Mouse (Mus musculus) midbrain, embryonic 15.5 days (tissue): ENCODE data around the gene Hibadh. TPM values are rescaled to one million over a fixed set of nuclear protein-coding genes. Genes with fewer than 3 reads are reported as not detected.
A peak's percentile ranks its signal among the peaks of the same experiment; 100 is the strongest.
"Not testable (repeated sequence)": the region's sequence is repeated elsewhere in the genome, so short reads cannot be mapped to it uniquely, and the experiment has no call there.

ENCODE experiments used
- ATAC-seq: fragments of 200-750 bp; cut with Nextera tagmentation; replicated peaks from 2 replicates; pipeline ENCODE4 v1.8.0; 2017; ENCODE audit warnings: moderate TSS enrichment
- H3K27ac ChIP-seq: fragments of 300-500 bp; sonication (generic); 2 replicates; pipeline ENCODE4 v1.5.1; 2015; ENCODE audit warnings: mild to moderate bottlenecking, inconsistent platforms
- H3K27me3 ChIP-seq: fragments of 300-500 bp; sonication (generic); replicated peaks from 2 replicates; pipeline ENCODE4 v1.6.1; 2015; ENCODE audit warnings: inconsistent platforms
- H3K36me3 ChIP-seq: fragments of 300-500 bp; sonication (generic); replicated peaks from 2 replicates; pipeline ENCODE4 v1.6.1; 2015; ENCODE audit warnings: inconsistent platforms
- H3K4me1 ChIP-seq: fragments of 300-500 bp; sonication (generic); 2 replicates; pipeline ENCODE4 v1.6.1; 2015; ENCODE audit warnings: inconsistent platforms
- H3K4me2 ChIP-seq: fragments of 300-500 bp; sonication (generic); 2 replicates; pipeline ENCODE4 v1.6.1; 2015; ENCODE audit warnings: inconsistent platforms, mild to moderate bottlenecking, moderate library complexity
- H3K4me3 ChIP-seq: fragments of 300-500 bp; sonication (generic); 2 replicates; pipeline ENCODE4 v1.5.1; 2015; ENCODE audit warnings: mild to moderate bottlenecking, inconsistent platforms
- H3K9ac ChIP-seq: fragments of 300-500 bp; sonication (generic); 2 replicates; pipeline ENCODE4 v1.6.1; 2015; ENCODE audit warnings: mild to moderate bottlenecking, inconsistent platforms
- H3K9me3 ChIP-seq: fragments of 300-500 bp; sonication (generic); 2 replicates; pipeline ENCODE4 v1.6.1; 2016; ENCODE audit warnings: inconsistent platforms
- WGBS: fragments of 180-500 bp; shearing (Covaris S2); methylation state at CpG from one replicate; pipeline ENCODE4 v1.1.7; 2015; ENCODE audit warnings: mixed read lengths; 5-methylcytosine and 5-hydroxymethylcytosine counted together
- polyA plus RNA-seq: library from polyadenylated mRNA; unstranded; fragments of >200 nt; fragmentation: Nextera tagmentation; extraction: Ambion mirVana; gene quantifications from 2 replicates; pipeline ENCODE4 v1.2.1, GENCODE M21; 2015

Gene Hibadh
- polyA plus RNA-seq, 1 experiment from 2014 or later, result 59.0 TPM

DNA sequence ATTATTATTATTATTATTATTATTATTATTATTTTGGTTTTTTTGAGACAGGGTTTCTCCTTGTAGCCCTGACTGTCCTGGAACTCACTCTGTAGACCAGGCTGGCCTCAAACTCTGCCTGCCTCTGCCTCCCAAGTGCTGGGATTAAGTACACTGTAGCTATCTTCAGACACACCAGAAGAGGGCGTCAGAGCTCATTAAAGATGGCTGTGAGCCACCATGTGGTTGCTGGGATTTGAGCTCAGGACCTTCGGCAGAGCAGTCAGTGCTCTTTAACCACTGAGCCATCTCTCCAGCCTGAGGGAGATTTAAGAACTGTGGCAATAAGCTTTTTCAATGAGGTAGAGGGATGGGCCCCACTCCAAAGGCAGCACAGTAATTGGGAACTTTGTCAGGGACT, 29.7 kb upstream of the Hibadh start:
- WGBS, result 37% methylated on average over 2 of the region's 2 CpGs
- not testable (repeated sequence) for H3K4me3 ChIP-seq

GRCm38 (mm10) chr6:52667641-52668040, 27.5 kb upstream of the Hibadh start:
- no peak overlapping the region for H3K4me3 ChIP-seq
- H3K9me3 ChIP-seq, result no peaks in the 10 kb centered on the region
- ATAC-seq, result no peak
- no peak overlapping the region for H3K4me2 ChIP-seq
- H3K36me3 ChIP-seq, result no peaks in the 10 kb centered on the region
- H3K27ac ChIP-seq, result no peak overlapping the region
- no peaks in the 10 kb centered on the region for H3K27me3 ChIP-seq
- WGBS, result 73% methylated on average over 3 of the region's 3 CpGs
- H3K9ac ChIP-seq, result no peak overlapping the region
- no peaks in the 10 kb centered on the region for H3K4me1 ChIP-seq

More for the DNA sequence above, 29.7 kb upstream of the Hibadh start:
- not testable (repeated sequence) for H3K9ac ChIP-seq, ATAC-seq, H3K4me1 ChIP-seq, H3K4me2 ChIP-seq, H3K36me3 ChIP-seq, H3K27me3 ChIP-seq, H3K9me3 ChIP-seq, H3K27ac ChIP-seq

DNA sequence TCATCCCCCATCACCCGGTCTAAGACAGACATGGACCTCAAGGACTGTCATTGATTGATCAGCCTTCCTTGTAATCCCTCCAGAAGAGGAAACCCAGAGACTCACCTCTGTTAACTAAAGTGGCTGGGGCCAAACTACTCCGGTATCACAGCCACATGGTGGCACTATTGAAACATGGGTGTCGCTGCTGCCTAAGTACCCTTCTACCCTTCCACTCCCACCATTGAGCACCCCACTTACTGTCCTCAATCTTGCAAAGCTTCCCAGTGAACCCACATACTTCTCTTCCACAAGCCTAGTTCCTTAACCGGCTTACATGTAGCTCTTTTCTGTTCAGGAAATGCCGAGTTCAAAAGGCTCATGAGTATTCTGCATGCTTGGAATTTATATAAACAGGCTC, 22.8 kb upstream of the Hibadh start:
- H3K4me2 ChIP-seq, result no peak overlapping the region
- no peak overlapping the region for H3K27ac ChIP-seq
- no peaks in the 10 kb centered on the region for H3K9me3 ChIP-seq
- H3K4me1 ChIP-seq, result no peaks in the 10 kb centered on the region
- no peaks in the 10 kb centered on the region for H3K36me3 ChIP-seq
- no peak for ATAC-seq
- 60% methylated on average over 5 of the region's 5 CpGs for WGBS
- no peaks in the 10 kb centered on the region for H3K27me3 ChIP-seq
- no peak overlapping the region for H3K9ac ChIP-seq
- H3K4me3 ChIP-seq, result no peak overlapping the region

DNA sequence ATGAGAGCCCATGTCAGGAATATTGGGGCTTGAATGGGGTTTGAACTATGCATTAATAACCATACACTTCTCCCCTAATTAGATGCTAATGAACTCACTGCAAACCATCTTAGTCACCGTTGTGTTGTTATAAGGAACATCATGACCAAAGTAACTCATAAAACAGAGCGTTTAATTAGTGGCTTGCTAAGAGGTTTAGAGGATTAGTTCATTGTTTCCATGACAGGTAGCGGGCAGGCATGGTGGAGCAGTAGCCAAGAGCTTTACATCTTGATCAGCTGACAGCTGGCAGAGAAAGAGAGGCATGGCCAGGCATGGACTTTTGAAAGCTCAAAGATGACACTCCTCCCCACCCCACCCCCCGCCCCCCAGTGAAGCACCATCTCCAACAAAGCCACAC, 15.1 kb upstream of the Hibadh start:
- no peak overlapping the region for H3K27ac ChIP-seq
- H3K27me3 ChIP-seq, result no peaks in the 10 kb centered on the region
- no peak overlapping the region for H3K9ac ChIP-seq
- H3K4me1 ChIP-seq, result no peaks in the 10 kb centered on the region
- no peak overlapping the region for H3K4me3 ChIP-seq
- H3K9me3 ChIP-seq, result no peaks in the 10 kb centered on the region
- WGBS, result 40% methylated on average over 4 of the region's 4 CpGs
- no peak for ATAC-seq
- no peaks in the 10 kb centered on the region for H3K36me3 ChIP-seq
- H3K4me2 ChIP-seq, result no peak overlapping the region

DNA sequence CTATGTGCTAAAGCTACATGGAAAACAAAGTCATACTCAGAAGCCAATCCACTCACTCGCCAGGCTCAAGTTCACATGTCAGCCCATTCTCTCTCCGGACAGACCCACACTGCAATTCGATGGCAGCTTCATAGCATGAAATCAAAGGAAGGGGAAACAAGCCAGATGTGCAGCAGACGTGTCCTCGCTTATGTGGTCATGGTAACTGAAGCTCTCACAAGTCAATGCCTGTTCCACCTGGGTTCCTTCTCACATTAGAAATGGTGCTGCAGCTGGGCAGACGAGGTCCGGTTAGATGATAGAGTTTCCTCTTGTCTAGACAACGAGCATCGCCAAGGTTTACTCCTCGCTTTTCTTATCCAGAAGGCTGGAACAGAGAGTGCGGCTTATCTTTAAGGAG, 8.6 kb upstream of the Hibadh start:
- ATAC-seq, result no peak
- no peaks in the 10 kb centered on the region for H3K27me3 ChIP-seq
- no peaks in the 10 kb centered on the region for H3K36me3 ChIP-seq
- H3K4me3 ChIP-seq, result no peak overlapping the region
- no peak overlapping the region for H3K4me2 ChIP-seq
- no peaks in the 10 kb centered on the region for H3K4me1 ChIP-seq
- WGBS, result 83% methylated on average over 11 of the region's 11 CpGs
- H3K27ac ChIP-seq, result no peak overlapping the region
- H3K9ac ChIP-seq, result no peak overlapping the region
- no peaks in the 10 kb centered on the region for H3K9me3 ChIP-seq

GRCm38 (mm10) chr6:52648031-52648430, 7.8 kb upstream of the Hibadh start:
- Histone ChIP-seq H3K4me3 (no peak overlapping the region), H3K9ac (no peak overlapping the region), H3K4me2 (no peak overlapping the region), H3K27me3 (no peaks in the 10 kb centered on the region), H3K27ac (no peak overlapping the region), H3K4me1 (no peaks in the 10 kb centered on the region), H3K9me3 (no peaks in the 10 kb centered on the region), H3K36me3 (no peaks in the 10 kb centered on the region)
- WGBS, result 89% methylated on average over 6 of the region's 6 CpGs
- ATAC-seq, result no peak

DNA sequence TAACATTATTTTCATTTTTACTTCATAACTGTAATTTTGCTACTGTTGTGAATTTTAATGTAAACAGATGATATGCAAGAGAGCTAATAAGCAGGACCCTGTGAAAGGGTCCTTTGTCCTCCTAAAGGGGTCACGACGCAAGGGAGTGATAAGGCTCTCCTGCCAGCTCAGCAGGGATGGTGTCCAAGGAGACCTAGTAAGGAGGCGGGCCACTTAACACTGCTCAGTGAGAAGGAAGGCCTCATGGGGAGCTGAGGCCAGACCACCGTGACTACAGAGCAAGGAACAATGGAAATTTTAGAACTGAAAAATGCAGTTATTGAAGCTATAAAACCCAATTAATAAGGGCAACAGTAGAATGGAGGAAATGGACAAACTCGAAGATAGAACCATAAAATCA, 5.7 kb upstream of the Hibadh start:
- H3K27ac ChIP-seq, result no peak overlapping the region
- H3K9ac ChIP-seq, result no peak overlapping the region
- H3K4me2 ChIP-seq, result no peak overlapping the region
- H3K36me3 ChIP-seq, result no peaks in the 10 kb centered on the region
- no peaks in the 10 kb centered on the region for H3K9me3 ChIP-seq
- no peaks in the 10 kb centered on the region for H3K27me3 ChIP-seq
- H3K4me3 ChIP-seq, result no peak overlapping the region
- no peak for ATAC-seq
- 30% methylated on average over 5 of the region's 5 CpGs for WGBS
- H3K4me1 ChIP-seq, result no peaks in the 10 kb centered on the region

GRCm38 (mm10) chr6:52642152-52642551, 2.0 kb upstream of the Hibadh start:
- WGBS, result 44% methylated on average over 7 of the region's 7 CpGs
- no peaks in the 10 kb centered on the region for H3K27me3 ChIP-seq
- no peaks in the 10 kb centered on the region for H3K9me3 ChIP-seq
- peaks cover 10% of the 10 kb centered on the region for H3K4me1 ChIP-seq
- no peak for ATAC-seq
- H3K9ac ChIP-seq, result no peak overlapping the region
- no peak overlapping the region for H3K4me2 ChIP-seq
- H3K27ac ChIP-seq, result no peak overlapping the region
- H3K4me3 ChIP-seq, result no peak overlapping the region
- no peaks in the 10 kb centered on the region for H3K36me3 ChIP-seq

DNA sequence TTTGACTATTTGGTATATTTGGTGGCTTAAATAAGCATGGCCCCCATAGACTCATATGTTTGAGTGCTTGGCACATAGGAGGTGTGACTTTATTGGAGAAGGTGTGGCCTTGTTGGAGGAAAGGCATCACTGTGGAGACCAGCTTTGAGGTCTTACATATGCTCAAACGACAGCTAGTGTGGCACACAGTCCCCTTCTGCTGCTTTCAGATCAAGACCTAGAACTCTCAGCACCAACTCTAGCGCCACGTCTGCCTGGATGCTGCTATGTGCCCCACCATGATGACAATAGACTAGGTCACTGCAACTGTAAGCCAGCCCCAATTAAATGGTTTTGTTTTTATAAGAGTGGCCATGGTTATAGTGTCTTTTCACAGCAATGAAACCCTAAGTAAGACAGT, 887 bp upstream of the Hibadh start:
- H3K9ac ChIP-seq, result no peak overlapping the region
- 74% methylated on average over 3 of the region's 3 CpGs for WGBS
- H3K27ac ChIP-seq, result no peak overlapping the region
- no peak for ATAC-seq
- H3K36me3 ChIP-seq, result no peaks in the 10 kb centered on the region
- peaks cover 10% of the 10 kb centered on the region for H3K4me1 ChIP-seq
- no peak overlapping the region for H3K4me2 ChIP-seq
- no peak overlapping the region for H3K4me3 ChIP-seq
- no peaks in the 10 kb centered on the region for H3K27me3 ChIP-seq
- H3K9me3 ChIP-seq, result no peaks in the 10 kb centered on the region

- H3K27me3 ChIP-seq, result no peaks in the 10 kb centered on the region
- peaks cover 10% of the 10 kb centered on the region for H3K4me1 ChIP-seq
- H3K9me3 ChIP-seq, result no peaks in the 10 kb centered on the region
- peak; percentile 45 for ATAC-seq
- peak overlapping the region; percentile 72 for H3K4me3 ChIP-seq
- WGBS, result 2% methylated on average over 28 of the region's 28 CpGs
- peak overlapping the region; percentile 72 for H3K4me2 ChIP-seq
- H3K27ac ChIP-seq, result peak overlapping the region; percentile 69
- H3K36me3 ChIP-seq, result no peaks in the 10 kb centered on the region
- H3K9ac ChIP-seq, result peak overlapping the region; percentile 80
Measured at GRCm38 (mm10) chr6:52639546-52640223, 504 bp downstream of the Hibadh start.

- Histone ChIP-seq H3K4me2 (peak overlapping the region; percentile 72; the same call in 1 of the 2 replicates), H3K9ac (peak overlapping the region; percentile 80; the same call in 1 of the 2 replicates), H3K27me3 (no peaks in the 10 kb centered on the region), H3K4me1 (peaks cover 10% of the 10 kb centered on the region), H3K4me3 (no peak overlapping the region; the same call in 1 of the 2 replicates), H3K36me3 (no peaks in the 10 kb centered on the region), H3K9me3 (no peaks in the 10 kb centered on the region), H3K27ac (no peak overlapping the region)
- 90% methylated on average over 1 of the region's 1 CpGs for WGBS
- ATAC-seq, result no peak
Measured at GRCm38 (mm10) chr6:52638471-52639185, 1.6 kb downstream of the Hibadh start.

DNA sequence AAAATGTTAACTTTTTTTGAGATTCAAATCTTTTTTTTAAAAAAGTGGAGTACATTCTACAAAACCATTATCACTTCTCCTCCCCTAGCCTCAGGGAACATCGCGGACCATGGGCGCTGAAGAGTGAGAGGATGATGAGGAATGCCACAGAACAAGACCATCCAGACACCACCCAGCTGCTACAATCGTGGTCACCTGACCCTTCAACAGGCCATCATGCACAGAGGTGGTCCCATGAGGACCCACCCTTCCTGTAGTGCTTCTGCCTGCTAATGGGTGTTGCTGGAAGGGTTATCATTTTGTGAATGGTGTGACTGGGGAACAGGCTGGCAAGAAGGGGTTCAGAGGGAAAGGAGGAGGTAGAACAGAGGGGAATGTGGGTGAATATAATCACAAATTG, 2.9 kb downstream of the Hibadh start:
- no peaks in the 10 kb centered on the region for H3K9me3 ChIP-seq
- no peak overlapping the region for H3K27ac ChIP-seq
- H3K27me3 ChIP-seq, result no peaks in the 10 kb centered on the region
- no peaks in the 10 kb centered on the region for H3K36me3 ChIP-seq
- H3K4me1 ChIP-seq, result peaks cover 10% of the 10 kb centered on the region
- no peak overlapping the region for H3K9ac ChIP-seq
- WGBS, result 98% methylated on average over 4 of the region's 4 CpGs
- no peak overlapping the region for H3K4me3 ChIP-seq
- ATAC-seq, result no peak
- no peak overlapping the region for H3K4me2 ChIP-seq

DNA sequence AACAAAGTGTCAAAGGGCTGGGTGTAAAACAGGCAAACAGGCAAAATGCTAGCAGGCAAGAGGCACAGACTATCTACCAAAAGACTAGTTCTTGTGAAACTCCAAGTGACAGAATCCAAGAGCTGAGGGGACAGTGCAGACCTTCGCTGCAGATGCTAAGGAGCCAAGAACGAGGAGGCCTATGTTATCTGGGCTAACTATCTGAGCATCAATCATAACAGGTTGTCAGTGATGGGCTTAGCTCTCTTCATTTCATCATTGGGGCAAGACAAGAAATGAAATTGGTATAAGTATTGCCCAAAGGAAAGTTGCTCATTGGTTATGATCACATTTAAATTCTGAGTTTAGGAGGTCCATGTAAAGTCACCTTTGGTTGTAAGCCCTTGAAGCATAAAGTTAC, 4.8 kb downstream of the Hibadh start:
- Histone ChIP-seq H3K9me3 (no peaks in the 10 kb centered on the region), H3K4me3 (no peak overlapping the region), H3K36me3 (no peaks in the 10 kb centered on the region), H3K27ac (no peak overlapping the region), H3K9ac (no peak overlapping the region), H3K4me1 (peaks cover 10% of the 10 kb centered on the region), H3K27me3 (no peaks in the 10 kb centered on the region), H3K4me2 (no peak overlapping the region)
- ATAC-seq, result no peak
- 94% methylated on average over 2 of the region's 2 CpGs for WGBS
